Mouse (Mus musculus): ENCODE results near the gene Papola. TPM values are rescaled to one million over a fixed set of nuclear protein-coding genes. Genes with fewer than 3 reads are reported as not detected.

The Papola gene
- polyA plus RNA-seq, 1 experiment from 2014 or later: 283 TPM

DNA sequence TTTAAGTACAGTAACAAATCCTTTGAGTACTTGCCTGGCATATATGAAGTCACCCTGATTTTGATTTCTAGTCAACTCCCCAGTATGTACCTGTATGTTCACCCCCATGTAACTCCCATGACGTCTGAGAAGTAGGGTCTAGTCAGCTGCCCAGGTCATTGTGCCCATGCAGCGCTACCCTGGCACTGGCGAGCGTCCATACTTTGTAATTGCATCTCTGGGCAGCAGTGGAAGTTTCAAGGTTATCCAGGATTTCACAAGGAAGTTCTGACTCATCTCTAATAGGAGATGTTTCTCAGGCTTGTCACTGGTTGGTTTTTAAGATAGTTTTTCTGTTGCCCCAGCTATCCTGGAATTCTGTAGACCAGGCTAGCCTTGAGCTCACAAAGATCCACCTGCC lies 59.9 kb downstream of the Papola start:
- DNase-seq (ENCODE audit: low spot score): no peak
- Histone ChIP-seq H3K27me3 (replicated peaks; ENCODE audit: low read depth, poor library complexity, severe bottlenecking) (no peaks in the 10 kb centered on the region), H3K9me3 (no peaks in the 10 kb centered on the region), H3K27ac (replicated peaks) (no peak overlapping the region), H3K36me3 (replicated peaks) (peaks cover 54% of the 10 kb centered on the region), H3K4me3 (no peak overlapping the region), H3K4me1 (peaks cover 16% of the 10 kb centered on the region)
- WGBS: 94% methylated on average over 4 of the region's 4 CpGs

DNA sequence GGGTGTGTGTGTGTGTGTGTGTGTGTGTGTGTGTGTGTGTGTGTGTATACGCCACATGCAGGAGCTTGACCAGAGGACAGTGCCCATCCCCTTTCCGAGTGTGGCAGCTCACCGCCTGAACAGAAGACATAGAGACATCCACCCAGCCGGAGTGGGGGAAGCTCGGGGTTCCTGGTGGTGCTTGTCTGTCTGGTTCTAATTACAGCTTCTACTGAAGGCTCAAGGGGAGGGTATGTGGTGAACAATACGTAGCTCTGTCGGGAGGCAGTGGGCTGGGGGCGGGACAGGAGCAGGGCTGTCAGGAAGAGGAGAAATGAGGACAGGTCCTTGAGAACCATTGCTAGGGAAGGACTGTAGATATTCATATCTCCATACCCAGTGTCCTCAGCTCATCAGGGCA lies 64.6 kb downstream of the Papola start:
- H3K4me3 ChIP-seq: no peak overlapping the region
- peaks cover 21% of the 10 kb centered on the region for H3K36me3 ChIP-seq (replicated peaks)
- peak; percentile 73 for DNase-seq (ENCODE audit: low spot score)
- peak overlapping the region; percentile 70 for H3K27ac ChIP-seq (replicated peaks)
- WGBS: 14% methylated on average over 8 of the region's 8 CpGs
- H3K4me1 ChIP-seq: peaks cover 26% of the 10 kb centered on the region
- H3K27me3 ChIP-seq (replicated peaks; ENCODE audit: low read depth, poor library complexity, severe bottlenecking): no peaks in the 10 kb centered on the region
- no peaks in the 10 kb centered on the region for H3K9me3 ChIP-seq

DNA sequence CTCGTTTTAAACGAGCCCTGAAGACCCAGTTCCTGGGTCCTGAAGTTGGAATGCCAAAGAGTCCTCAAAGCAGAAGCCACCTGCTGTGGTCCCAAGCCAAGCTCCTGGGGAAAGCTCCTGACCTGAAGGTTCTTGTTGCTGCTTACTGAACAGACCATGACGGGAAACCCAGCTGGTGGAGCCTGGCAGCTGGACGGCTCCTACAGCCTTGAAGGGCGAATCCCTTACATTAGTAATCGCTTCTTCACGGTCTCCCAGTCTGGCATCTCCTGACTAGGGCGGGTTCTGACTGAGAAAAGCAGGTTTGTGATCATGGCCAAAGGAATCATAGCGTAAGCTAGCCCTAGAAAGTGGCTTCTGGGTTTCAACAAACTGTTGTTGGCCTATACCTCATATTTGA lies 66.2 kb downstream of the Papola start:
- 76% methylated on average over 9 of the region's 9 CpGs for WGBS
- no peak overlapping the region for H3K27ac ChIP-seq (replicated peaks)
- H3K36me3 ChIP-seq (replicated peaks): peaks cover 8% of the 10 kb centered on the region; the same call in 1 of the 2 replicates
- no peaks in the 10 kb centered on the region for H3K27me3 ChIP-seq (replicated peaks; ENCODE audit: low read depth, poor library complexity, severe bottlenecking)
- DNase-seq (ENCODE audit: low spot score): no peak
- no peak overlapping the region for H3K4me3 ChIP-seq
- no peaks in the 10 kb centered on the region for H3K9me3 ChIP-seq
- peaks cover 41% of the 10 kb centered on the region for H3K4me1 ChIP-seq

DNA sequence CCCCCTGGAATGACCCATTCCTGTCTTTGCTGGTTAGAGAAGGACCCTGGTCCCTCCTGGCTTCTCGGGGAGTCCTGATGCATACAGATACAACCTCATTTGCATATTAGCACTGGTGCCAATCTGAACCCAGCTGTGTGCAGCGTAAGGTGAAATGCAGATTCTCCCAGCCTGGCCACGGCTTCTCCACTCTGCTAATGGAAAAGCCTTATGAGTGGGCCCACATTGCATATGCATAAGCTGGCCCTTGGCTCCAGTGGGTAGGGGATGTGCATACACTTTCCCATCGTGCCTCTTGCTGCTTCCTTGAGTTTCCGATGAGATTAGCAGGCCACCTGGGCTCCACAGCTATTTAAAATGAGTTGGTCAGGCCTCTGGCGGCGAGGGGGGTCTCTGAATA lies 68.3 kb downstream of the Papola start:
- 67% methylated on average over 7 of the region's 7 CpGs for WGBS
- Histone ChIP-seq H3K36me3 (replicated peaks) (no peaks in the 10 kb centered on the region), H3K9me3 (no peaks in the 10 kb centered on the region), H3K27me3 (replicated peaks; ENCODE audit: low read depth, poor library complexity, severe bottlenecking) (no peaks in the 10 kb centered on the region), H3K4me3 (no peak overlapping the region), H3K27ac (replicated peaks) (no peak overlapping the region), H3K4me1 (peaks cover 47% of the 10 kb centered on the region)
- DNase-seq (ENCODE audit: low spot score): no peak

DNA sequence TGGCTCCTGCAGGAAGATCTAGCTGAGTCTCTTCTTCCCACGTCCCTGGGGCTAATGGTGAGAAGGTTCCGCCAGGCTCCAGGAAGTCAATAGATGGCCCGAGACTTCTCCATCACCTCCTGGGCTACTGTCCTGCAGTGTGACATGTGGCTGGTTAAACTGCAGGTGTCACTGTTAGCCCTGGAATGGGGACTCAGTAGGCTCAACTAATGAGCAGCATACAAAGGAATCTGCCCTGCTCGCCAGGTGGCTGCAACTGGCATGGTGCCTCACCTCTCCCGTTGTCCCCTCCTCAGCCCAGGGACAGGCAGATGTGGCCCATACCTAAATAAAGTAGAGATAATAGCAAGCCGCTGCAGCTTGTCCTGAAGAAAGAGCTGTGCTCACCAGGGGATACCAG lies 70.1 kb downstream of the Papola start:
- WGBS: 26% methylated on average over 6 of the region's 6 CpGs
- DNase-seq (ENCODE audit: low spot score): peak; percentile 41

DNA sequence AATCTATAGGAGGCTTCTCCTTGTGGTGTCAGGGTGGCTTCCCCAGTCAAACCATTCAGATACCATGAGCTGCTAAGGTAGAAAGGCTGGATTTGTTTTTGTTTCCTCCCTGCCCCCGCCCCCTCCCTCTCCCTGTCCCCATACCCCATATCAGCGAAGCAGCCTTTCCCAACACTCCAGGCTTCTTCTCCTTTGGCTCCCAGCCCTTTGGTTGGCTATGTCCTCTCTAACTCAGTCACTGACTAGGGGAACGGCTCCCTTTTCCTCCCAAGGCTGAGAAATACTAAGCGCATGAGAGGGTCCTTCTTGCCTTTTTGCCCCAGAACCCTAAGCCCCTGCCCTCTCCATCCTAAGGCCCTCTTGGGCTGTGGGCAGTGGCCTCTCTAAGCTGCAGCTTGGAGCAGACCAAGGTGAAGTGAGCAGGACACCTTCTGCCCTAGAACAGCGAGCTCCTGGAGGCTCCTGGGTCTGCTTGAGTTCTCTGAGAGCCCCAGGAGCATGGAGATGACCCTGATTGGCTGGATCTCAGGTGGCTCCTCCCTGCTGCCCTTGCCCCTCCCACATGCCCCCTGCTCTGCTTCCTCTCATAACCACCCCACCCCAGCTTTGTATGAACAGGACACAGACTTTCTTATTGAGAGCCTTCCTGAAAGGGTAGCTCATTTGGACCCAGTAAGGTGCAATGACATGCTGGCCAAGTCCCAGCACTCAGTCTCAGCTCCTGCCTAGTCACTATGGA lies 73.6 kb downstream of the Papola start:
- DNase-seq (ENCODE audit: low spot score): no peak
- Histone ChIP-seq H3K4me1 (peaks cover 41% of the 10 kb centered on the region), H3K36me3 (replicated peaks) (0 out of 2 replicates have a peak, but pooled peaks cover 4% of the 10 kb centered on the region), H3K4me3 (no peak overlapping the region), H3K9me3 (no peaks in the 10 kb centered on the region), H3K27ac (replicated peaks) (0 out of 2 replicates have a peak overlapping the region, but pooled peaks have one; percentile 1), H3K27me3 (replicated peaks; ENCODE audit: low read depth, poor library complexity, severe bottlenecking) (no peaks in the 10 kb centered on the region)
- 75% methylated on average over 5 of the region's 5 CpGs for WGBS

More for the DNA sequence above, 70.1 kb downstream of the Papola start:
- Histone ChIP-seq H3K36me3 (replicated peaks) (no peaks in the 10 kb centered on the region), H3K4me1 (peaks cover 36% of the 10 kb centered on the region), H3K27me3 (replicated peaks; ENCODE audit: low read depth, poor library complexity, severe bottlenecking) (no peaks in the 10 kb centered on the region), H3K9me3 (no peaks in the 10 kb centered on the region), H3K4me3 (no peak overlapping the region), H3K27ac (replicated peaks) (no peak overlapping the region)

DNA sequence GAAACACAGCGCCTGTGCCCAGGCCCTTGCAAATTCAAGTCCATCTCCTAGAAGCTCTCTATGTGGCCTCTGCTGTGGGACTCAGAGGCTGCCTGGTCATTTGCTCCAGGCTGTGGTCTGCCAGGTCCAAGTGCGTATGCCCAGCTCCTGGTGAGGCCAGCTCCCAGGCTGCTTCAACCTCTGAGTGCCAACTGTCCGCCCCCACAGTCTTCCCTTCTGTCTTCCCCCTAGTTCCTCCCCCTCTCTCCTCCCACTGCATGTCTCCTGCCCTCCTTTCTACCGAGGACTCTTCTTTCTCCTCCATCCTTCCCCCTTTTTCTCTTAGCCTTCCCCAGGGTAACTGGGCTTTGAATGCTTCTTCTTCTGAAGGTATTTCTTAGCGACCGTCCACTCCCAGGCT lies 77.6 kb downstream of the Papola start:
- Histone ChIP-seq H3K36me3 (replicated peaks) (0 out of 2 replicates have a peak, but pooled peaks cover 4% of the 10 kb centered on the region), H3K4me1 (peaks cover 26% of the 10 kb centered on the region), H3K4me3 (no peak overlapping the region), H3K9me3 (0 out of 2 replicates have a peak, but pooled peaks cover 8% of the 10 kb centered on the region), H3K27me3 (replicated peaks; ENCODE audit: low read depth, poor library complexity, severe bottlenecking) (no peaks in the 10 kb centered on the region), H3K27ac (replicated peaks) (peak overlapping the region; percentile 37; the same call in 1 of the 2 replicates)
- DNase-seq (ENCODE audit: low spot score): no peak
- 80% methylated on average over 6 of the region's 6 CpGs for WGBS

DNA sequence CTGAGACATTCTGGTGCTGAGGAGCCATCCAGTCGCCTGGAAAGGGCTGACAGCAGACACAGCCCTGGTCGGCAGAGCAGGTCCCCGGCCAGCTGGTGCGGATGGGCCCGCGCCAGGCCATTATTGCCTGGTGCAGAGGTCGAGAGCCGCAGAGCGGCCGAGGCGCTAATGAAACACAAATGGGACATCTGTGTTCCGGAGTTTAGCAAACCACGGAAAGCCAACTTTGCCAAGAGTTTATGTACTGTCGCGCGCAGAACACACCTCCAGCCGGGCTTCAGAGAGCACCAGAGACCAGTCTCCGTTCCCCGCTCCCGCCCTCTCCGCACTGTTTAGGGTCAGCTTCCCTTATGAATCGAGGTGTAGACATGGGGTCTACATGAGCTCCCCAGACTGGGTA lies 78.1 kb downstream of the Papola start:
- WGBS: 80% methylated on average over 22 of the region's 22 CpGs
- H3K9me3 ChIP-seq: 0 out of 2 replicates have a peak, but pooled peaks cover 8% of the 10 kb centered on the region
- H3K27me3 ChIP-seq (replicated peaks; ENCODE audit: low read depth, poor library complexity, severe bottlenecking): no peaks in the 10 kb centered on the region
- H3K36me3 ChIP-seq (replicated peaks): 0 out of 2 replicates have a peak, but pooled peaks cover 4% of the 10 kb centered on the region
- DNase-seq (ENCODE audit: low spot score): peak; percentile 41
- peak overlapping the region; percentile 37; the same call in 1 of the 2 replicates for H3K27ac ChIP-seq (replicated peaks)
- H3K4me1 ChIP-seq: peaks cover 22% of the 10 kb centered on the region
- no peak overlapping the region for H3K4me3 ChIP-seq

DNA sequence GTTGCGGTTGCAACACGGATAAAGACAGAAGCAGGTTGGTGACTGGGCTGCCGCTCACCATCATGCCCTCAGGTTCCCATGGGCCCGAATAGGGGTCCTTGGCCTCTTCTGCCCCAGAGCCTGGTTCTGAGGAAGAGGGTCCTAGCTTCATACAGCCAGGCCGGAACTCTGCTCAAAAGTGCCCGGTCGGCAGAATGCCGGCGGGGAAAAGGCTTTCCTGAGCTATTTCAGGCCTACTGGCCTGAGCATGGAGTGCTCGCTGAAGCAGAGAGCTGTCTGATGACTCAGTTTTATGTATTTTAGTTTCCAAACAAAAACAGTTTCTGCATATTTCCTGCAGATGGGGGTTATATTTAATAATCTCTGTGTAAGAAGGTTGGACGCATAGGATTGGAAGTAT lies 78.9 kb downstream of the Papola start:
- no peak for DNase-seq (ENCODE audit: low spot score)
- H3K27me3 ChIP-seq (replicated peaks; ENCODE audit: low read depth, poor library complexity, severe bottlenecking): no peaks in the 10 kb centered on the region
- WGBS: 93% methylated on average over 11 of the region's 11 CpGs
- H3K4me1 ChIP-seq: peaks cover 14% of the 10 kb centered on the region
- H3K9me3 ChIP-seq: 0 out of 2 replicates have a peak, but pooled peaks cover 8% of the 10 kb centered on the region
- H3K4me3 ChIP-seq: no peak overlapping the region
- 0 out of 2 replicates have a peak, but pooled peaks cover 4% of the 10 kb centered on the region for H3K36me3 ChIP-seq (replicated peaks)
- H3K27ac ChIP-seq (replicated peaks): no peak overlapping the region

DNA sequence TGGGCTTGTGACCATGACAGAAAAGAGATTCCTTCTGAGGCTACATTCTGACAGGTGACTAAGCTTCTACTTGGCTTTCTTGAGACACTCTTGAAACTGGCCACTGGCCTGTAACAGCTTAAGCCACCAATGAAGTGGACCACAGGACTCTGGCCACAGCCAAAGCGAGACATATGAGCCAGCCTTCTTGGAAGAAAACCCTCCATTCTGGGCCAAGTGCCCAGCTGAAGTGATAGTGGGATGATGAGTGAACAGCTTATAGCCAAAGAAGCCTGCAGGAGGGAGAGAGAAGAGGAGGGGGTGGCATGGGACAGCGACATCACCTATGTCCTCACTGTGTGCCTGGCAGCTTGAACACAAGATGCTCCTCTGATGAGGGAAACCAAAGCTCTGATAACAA lies 83.2 kb downstream of the Papola start:
- Histone ChIP-seq H3K36me3 (replicated peaks) (no peaks in the 10 kb centered on the region), H3K9me3 (0 out of 2 replicates have a peak, but pooled peaks cover 8% of the 10 kb centered on the region), H3K4me3 (no peak overlapping the region), H3K27ac (replicated peaks) (no peak overlapping the region), H3K4me1 (peaks cover 12% of the 10 kb centered on the region), H3K27me3 (replicated peaks; ENCODE audit: low read depth, poor library complexity, severe bottlenecking) (peaks cover 29% of the 10 kb centered on the region)
- no peak for DNase-seq (ENCODE audit: low spot score)
- 88% methylated on average over 2 of the region's 2 CpGs for WGBS

DNA sequence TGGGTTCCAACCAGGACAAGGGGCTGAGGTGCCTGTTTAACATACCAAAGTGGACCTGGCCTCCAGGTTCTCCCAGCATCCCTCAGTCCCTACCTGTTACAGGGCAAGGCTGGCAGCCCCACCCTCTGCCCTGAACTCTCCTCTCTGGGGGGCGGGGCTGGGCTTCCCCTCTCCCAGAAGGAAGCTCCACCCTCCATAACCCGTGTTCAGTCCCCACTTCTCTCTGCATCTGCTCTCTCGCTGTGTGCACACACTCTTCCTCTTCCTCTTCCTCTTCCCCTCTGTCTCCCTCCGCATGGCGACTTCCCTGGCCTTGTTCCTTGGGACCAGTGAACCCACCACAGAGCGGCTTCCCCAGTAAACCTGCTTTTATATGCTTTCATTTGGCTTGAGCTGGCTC lies 84.7 kb downstream of the Papola start:
- H3K27me3 ChIP-seq (replicated peaks; ENCODE audit: low read depth, poor library complexity, severe bottlenecking): peaks cover 32% of the 10 kb centered on the region
- 0 out of 2 replicates have a peak, but pooled peaks cover 8% of the 10 kb centered on the region for H3K9me3 ChIP-seq
- WGBS: 23% methylated on average over 6 of the region's 6 CpGs
- no peaks in the 10 kb centered on the region for H3K36me3 ChIP-seq (replicated peaks)
- DNase-seq (ENCODE audit: low spot score): no peak
- no peak overlapping the region for H3K27ac ChIP-seq (replicated peaks)
- peaks cover 11% of the 10 kb centered on the region for H3K4me1 ChIP-seq
- H3K4me3 ChIP-seq: no peak overlapping the region

DNA sequence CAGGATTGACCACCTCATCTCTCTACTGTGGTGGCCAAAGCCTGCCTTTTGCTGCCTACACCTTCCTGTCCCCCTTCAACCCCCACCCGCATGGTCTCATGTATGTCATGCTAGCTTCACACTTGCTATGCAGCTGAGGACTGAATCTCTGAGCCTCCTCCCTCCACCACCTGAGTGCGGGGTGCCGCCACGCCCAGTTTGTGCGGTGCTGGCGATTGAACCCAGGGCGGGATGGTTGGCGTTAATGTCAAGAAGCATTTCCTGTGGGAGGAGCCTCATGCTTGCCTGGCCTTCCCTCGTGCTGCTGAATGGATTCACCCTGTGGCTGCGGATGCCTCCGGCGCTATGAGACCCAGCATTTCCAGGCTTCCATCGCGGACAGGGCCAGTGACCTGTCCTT lies 85.2 kb downstream of the Papola start:
- 23% methylated on average over 14 of the region's 14 CpGs for WGBS
- H3K36me3 ChIP-seq (replicated peaks): no peaks in the 10 kb centered on the region
- H3K27me3 ChIP-seq (replicated peaks; ENCODE audit: low read depth, poor library complexity, severe bottlenecking): peaks cover 36% of the 10 kb centered on the region
- 0 out of 2 replicates have a peak, but pooled peaks cover 5% of the 10 kb centered on the region for H3K9me3 ChIP-seq
- H3K4me1 ChIP-seq: peaks cover 11% of the 10 kb centered on the region
- no peak for DNase-seq (ENCODE audit: low spot score)
- no peak overlapping the region for H3K4me3 ChIP-seq
- H3K27ac ChIP-seq (replicated peaks): no peak overlapping the region

DNA sequence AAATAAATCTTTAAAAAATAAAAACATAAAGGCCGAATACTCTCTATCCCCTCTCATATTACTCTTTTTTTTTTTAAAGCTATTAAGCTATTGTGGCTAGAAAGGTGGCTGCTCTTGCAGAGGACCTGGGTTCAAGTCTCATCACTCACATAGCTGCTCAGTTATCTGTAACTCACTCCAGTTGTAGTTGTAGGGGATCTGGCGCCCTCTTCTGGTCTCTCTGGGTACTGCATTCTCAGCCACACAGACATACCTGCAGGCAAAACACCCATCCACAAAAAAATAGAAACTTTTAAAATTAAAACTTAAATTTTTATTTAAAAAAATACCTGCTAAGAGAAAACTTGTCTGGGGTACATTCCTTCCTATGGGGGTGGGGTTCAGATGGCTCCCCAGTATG lies 88.8 kb downstream of the Papola start:
- Histone ChIP-seq H3K27ac (replicated peaks) (no peak overlapping the region), H3K36me3 (replicated peaks) (no peaks in the 10 kb centered on the region), H3K4me3 (no peak overlapping the region), H3K9me3 (no peaks in the 10 kb centered on the region), H3K4me1 (peaks cover 33% of the 10 kb centered on the region), H3K27me3 (replicated peaks; ENCODE audit: low read depth, poor library complexity, severe bottlenecking) (peaks cover 60% of the 10 kb centered on the region)
- WGBS: 53% methylated on average over 2 of the region's 2 CpGs
- DNase-seq (ENCODE audit: low spot score): no peak

Measured in embryonic facial prominence, embryonic 10.5 days (tissue).